Mouse (Mus musculus) hindbrain, embryonic 11.5 days (tissue): ENCODE data around the gene Adamtsl4. TPM values are rescaled to one million over a fixed set of nuclear protein-coding genes. Genes with fewer than 3 reads are reported as not detected.

Experiments used
- ATAC-seq: fragments of 200-750 bp; cut with Nextera tagmentation; 2 replicates; pipeline ENCODE4 v1.8.0; 2017; ENCODE audit warnings: mild to moderate bottlenecking, moderate TSS enrichment, moderate library complexity; ENCODE audit not compliant: low FRiP score
- DNase-seq: peaks from one replicate; pipeline ENCODE4 v3.0.0-alpha.2; 2015; ENCODE audit warnings: low spot score
- H3K27ac ChIP-seq: fragments of 300-500 bp; sonication (generic); 2 replicates; pipeline ENCODE4 v1.5.1; 2014; ENCODE audit warnings: mild to moderate bottlenecking, low read depth, low read length
- H3K27me3 ChIP-seq: fragments of 300-500 bp; sonication (generic); 2 replicates; pipeline ENCODE4 v1.6.1; 2014; ENCODE audit warnings: mild to moderate bottlenecking, low read length, moderate library complexity, mixed read lengths; ENCODE audit not compliant: control insufficient read depth, insufficient read depth
- H3K36me3 ChIP-seq: fragments of 300-500 bp; sonication (generic); 2 replicates; pipeline ENCODE4 v1.6.1; 2014; ENCODE audit warnings: mild to moderate bottlenecking, low read length, moderate library complexity, mixed read lengths; ENCODE audit not compliant: control insufficient read depth, insufficient read depth
- H3K4me1 ChIP-seq: fragments of 300-500 bp; sonication (generic); replicated peaks from 2 replicates; pipeline ENCODE4 v1.6.1; 2014; ENCODE audit warnings: low read length, mixed read lengths; ENCODE audit not compliant: control insufficient read depth, insufficient read depth
- H3K4me2 ChIP-seq: fragments of 300-500 bp; sonication (generic); replicated peaks from 2 replicates; pipeline ENCODE4 v1.6.1; 2014; ENCODE audit warnings: mild to moderate bottlenecking, low read depth, low read length
- H3K4me3 ChIP-seq: fragments of 300-500 bp; sonication (generic); 2 replicates; pipeline ENCODE4 v1.5.1; 2014; ENCODE audit warnings: low read depth, low read length
- H3K9ac ChIP-seq: fragments of 300-500 bp; sonication (generic); 2 replicates; pipeline ENCODE4 v1.6.1; 2014; ENCODE audit warnings: low read depth, low read length
- H3K9me3 ChIP-seq: fragments of 300-500 bp; sonication (generic); 2 replicates; pipeline ENCODE4 v1.6.1; 2016; ENCODE audit warnings: low read length; ENCODE audit not compliant: control insufficient read depth
- WGBS: fragments of 180-500 bp; shearing (Covaris S2); extraction: QIAGEN DNeasy Blood & Tissue Kit; methylation state at CpG from one replicate; pipeline ENCODE4 v1.1.7; 2014; 5-methylcytosine and 5-hydroxymethylcytosine counted together
- polyA plus RNA-seq: library from polyadenylated mRNA; unstranded; fragments of >200 nt; fragmentation: Nextera tagmentation; extraction: Ambion mirVana; gene quantifications from 2 replicates; pipeline ENCODE4 v1.2.1, GENCODE M21; 2014

The Adamtsl4 gene
- polyA plus RNA-seq, 1 experiment from 2014 or later = 0.80 TPM

- ATAC-seq (no peak), DNase-seq (no peak)
- no peak overlapping the region for H3K4me2 ChIP-seq
- H3K4me1 ChIP-seq = no peaks in the 10 kb centered on the region
- H3K36me3 ChIP-seq = no peaks in the 10 kb centered on the region
- no peak overlapping the region for H3K9ac ChIP-seq
- no peaks in the 10 kb centered on the region for H3K9me3 ChIP-seq
- H3K4me3 ChIP-seq = no peak overlapping the region
- H3K27ac ChIP-seq = no peak overlapping the region
- 63% methylated on average over 7 of the region's 7 CpGs for WGBS
- no peaks in the 10 kb centered on the region for H3K27me3 ChIP-seq
These were observed 39.1 kb upstream of the Adamtsl4 start for GRCm38 (mm10) chr3:95726696-95727358.

GRCm38 (mm10) chr3:95725863-95726262 is 38.1 kb upstream of the Adamtsl4 start:
- no peak for ATAC-seq
- no peak for DNase-seq
- Histone ChIP-seq H3K27me3 (no peaks in the 10 kb centered on the region), H3K36me3 (no peaks in the 10 kb centered on the region), H3K4me1 (no peaks in the 10 kb centered on the region), H3K9ac (no peak overlapping the region), H3K9me3 (no peaks in the 10 kb centered on the region), H3K4me2 (no peak overlapping the region), H3K4me3 (no peak overlapping the region), H3K27ac (no peak overlapping the region)
- WGBS = 84% methylated on average over 7 of the region's 7 CpGs

- no peaks in the 10 kb centered on the region for H3K9me3 ChIP-seq
- H3K4me2 ChIP-seq = no peak overlapping the region
- H3K27me3 ChIP-seq = no peaks in the 10 kb centered on the region
- no peaks in the 10 kb centered on the region for H3K4me1 ChIP-seq
- ATAC-seq = no peak
- no peak overlapping the region for H3K9ac ChIP-seq
- 80% methylated on average over 3 of the region's 3 CpGs for WGBS
- no peak overlapping the region for H3K4me3 ChIP-seq
- no peak for DNase-seq
- no peak overlapping the region for H3K27ac ChIP-seq
- no peaks in the 10 kb centered on the region for H3K36me3 ChIP-seq
These were observed 34.7 kb upstream of the Adamtsl4 start for GRCm38 (mm10) chr3:95722386-95722785.

GRCm38 (mm10) chr3:95718153-95718552 is 30.4 kb upstream of the Adamtsl4 start:
- Histone ChIP-seq H3K9me3 (no peaks in the 10 kb centered on the region), H3K9ac (no peak overlapping the region), H3K4me3 (no peak overlapping the region), H3K27me3 (no peaks in the 10 kb centered on the region), H3K36me3 (no peaks in the 10 kb centered on the region), H3K4me2 (no peak overlapping the region), H3K4me1 (no peaks in the 10 kb centered on the region), H3K27ac (no peak overlapping the region)
- DNase-seq = no peak
- WGBS = 93% methylated on average over 2 of the region's 2 CpGs
- no peak for ATAC-seq

GRCm38 (mm10) chr3:95716075-95716474 is 28.4 kb upstream of the Adamtsl4 start:
- no peak overlapping the region for H3K27ac ChIP-seq
- no peaks in the 10 kb centered on the region for H3K9me3 ChIP-seq
- 81% methylated on average over 1 of the region's 1 CpGs for WGBS
- no peak overlapping the region for H3K9ac ChIP-seq
- no peaks in the 10 kb centered on the region for H3K36me3 ChIP-seq
- DNase-seq (no peak), ATAC-seq (no peak)
- no peak overlapping the region for H3K4me2 ChIP-seq
- H3K4me1 ChIP-seq = no peaks in the 10 kb centered on the region
- H3K27me3 ChIP-seq = no peaks in the 10 kb centered on the region
- H3K4me3 ChIP-seq = no peak overlapping the region

GRCm38 (mm10) chr3:95709967-95710366 is 22.2 kb upstream of the Adamtsl4 start:
- Histone ChIP-seq H3K27me3 (no peaks in the 10 kb centered on the region), H3K27ac (no peak overlapping the region), H3K9ac (no peak overlapping the region), H3K9me3 (no peaks in the 10 kb centered on the region), H3K4me2 (no peak overlapping the region), H3K4me3 (no peak overlapping the region), H3K36me3 (no peaks in the 10 kb centered on the region), H3K4me1 (no peaks in the 10 kb centered on the region)
- ATAC-seq = no peak
- no peak for DNase-seq

- 93% methylated on average over 4 of the region's 4 CpGs for WGBS
- no peaks in the 10 kb centered on the region for H3K9me3 ChIP-seq
- ATAC-seq = no peak
These were observed 21.3 kb upstream of the Adamtsl4 start for GRCm38 (mm10) chr3:95709044-95709443.

DNA sequence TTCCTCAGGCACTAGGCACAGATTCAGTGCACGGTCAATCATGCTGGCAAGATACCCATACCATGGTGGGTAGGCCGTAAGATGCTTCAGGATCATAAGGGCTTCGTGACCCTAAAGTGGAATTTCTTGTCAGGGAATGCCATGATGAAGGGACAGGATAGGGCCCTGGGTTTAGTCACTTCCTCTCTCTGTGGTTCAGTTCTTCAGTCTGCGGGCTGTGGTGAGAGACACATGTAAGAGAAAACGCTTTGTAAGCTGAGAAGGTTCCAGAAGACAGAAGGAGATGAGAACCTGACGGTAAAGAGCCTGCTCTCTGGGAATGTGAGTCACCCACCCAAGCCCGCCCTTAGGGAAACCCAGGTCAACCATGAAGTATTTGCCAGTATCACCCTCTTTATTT is 19.8 kb upstream of the Adamtsl4 start:
- H3K9me3 ChIP-seq = no peaks in the 10 kb centered on the region
- ATAC-seq (no peak), DNase-seq (no peak)
- H3K9ac ChIP-seq = no peak overlapping the region
- 96% methylated on average over 7 of the region's 7 CpGs for WGBS
- H3K4me1 ChIP-seq = no peaks in the 10 kb centered on the region
- no peaks in the 10 kb centered on the region for H3K27me3 ChIP-seq
- H3K4me3 ChIP-seq = no peak overlapping the region
- H3K27ac ChIP-seq = no peak overlapping the region
- H3K4me2 ChIP-seq = no peak overlapping the region
- H3K36me3 ChIP-seq = no peaks in the 10 kb centered on the region

More at GRCm38 (mm10) chr3:95709044-95709443, 21.3 kb upstream of the Adamtsl4 start:
- Histone ChIP-seq H3K4me3 (no peak overlapping the region), H3K27ac (no peak overlapping the region), H3K27me3 (no peaks in the 10 kb centered on the region), H3K9ac (no peak overlapping the region), H3K36me3 (no peaks in the 10 kb centered on the region), H3K4me2 (no peak overlapping the region), H3K4me1 (no peaks in the 10 kb centered on the region)
- no peak for DNase-seq

DNA sequence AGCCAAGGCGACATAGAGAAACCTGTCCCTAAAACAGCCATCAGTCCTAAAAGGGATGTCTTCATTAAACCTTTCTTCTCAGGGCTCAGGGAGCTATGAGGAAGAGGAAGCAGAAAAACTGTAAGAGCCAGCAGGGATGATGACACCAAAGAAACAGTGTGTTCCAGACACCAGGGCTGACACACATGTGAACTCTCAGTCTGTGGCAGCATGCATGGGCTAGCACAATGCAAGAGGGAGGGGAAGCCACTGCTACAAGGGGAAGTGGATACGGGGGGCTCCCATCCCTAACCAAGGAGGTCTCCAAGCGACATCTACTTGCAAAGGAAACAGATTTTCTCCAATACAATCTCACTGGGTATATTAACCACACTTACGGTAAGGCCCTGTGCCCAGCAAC is 18.6 kb upstream of the Adamtsl4 start:
- ATAC-seq (no peak), DNase-seq (no peak)
- Histone ChIP-seq H3K36me3 (no peaks in the 10 kb centered on the region), H3K4me1 (peaks cover 4% of the 10 kb centered on the region; the same call in 1 of the 2 replicates), H3K9ac (no peak overlapping the region), H3K27me3 (no peaks in the 10 kb centered on the region), H3K4me2 (no peak overlapping the region), H3K27ac (no peak overlapping the region), H3K9me3 (no peaks in the 10 kb centered on the region), H3K4me3 (no peak overlapping the region)
- 92% methylated on average over 4 of the region's 4 CpGs for WGBS
